Mouse (Mus musculus): Measurements from ENCODE around the gene Oas1h.
"Not testable (repeated sequence)": the region's sequence is repeated elsewhere in the genome, so short reads cannot be mapped to it uniquely, and the experiment has no call there.

Gene Oas1h

DNA sequence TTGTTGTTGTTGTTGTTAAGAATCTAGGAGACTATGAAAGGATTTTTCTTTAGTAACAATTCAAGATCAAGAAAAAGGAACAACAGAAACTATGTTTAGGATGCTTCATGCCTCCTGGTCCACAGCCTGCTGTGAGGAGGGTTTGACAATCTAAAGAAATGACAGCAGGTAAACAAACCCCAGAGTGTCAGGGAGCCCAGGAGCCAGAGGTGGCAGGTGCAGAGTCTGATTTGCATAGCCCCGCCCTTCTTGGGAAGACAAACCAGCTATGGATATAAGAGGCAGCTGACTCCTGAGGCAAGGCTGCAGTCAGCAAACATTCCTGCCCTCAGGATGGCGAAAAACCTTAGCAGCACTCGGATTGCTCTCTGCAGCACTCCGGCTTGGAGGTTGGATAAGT is at the start of gene Oas1h:
Oas1h (plus strand) TSS at position 301 of the 400 bp plus-strand sequence.
- no peak for DNase-seq (ENCODE audit: low spot score in 2 of 2)

DNA sequence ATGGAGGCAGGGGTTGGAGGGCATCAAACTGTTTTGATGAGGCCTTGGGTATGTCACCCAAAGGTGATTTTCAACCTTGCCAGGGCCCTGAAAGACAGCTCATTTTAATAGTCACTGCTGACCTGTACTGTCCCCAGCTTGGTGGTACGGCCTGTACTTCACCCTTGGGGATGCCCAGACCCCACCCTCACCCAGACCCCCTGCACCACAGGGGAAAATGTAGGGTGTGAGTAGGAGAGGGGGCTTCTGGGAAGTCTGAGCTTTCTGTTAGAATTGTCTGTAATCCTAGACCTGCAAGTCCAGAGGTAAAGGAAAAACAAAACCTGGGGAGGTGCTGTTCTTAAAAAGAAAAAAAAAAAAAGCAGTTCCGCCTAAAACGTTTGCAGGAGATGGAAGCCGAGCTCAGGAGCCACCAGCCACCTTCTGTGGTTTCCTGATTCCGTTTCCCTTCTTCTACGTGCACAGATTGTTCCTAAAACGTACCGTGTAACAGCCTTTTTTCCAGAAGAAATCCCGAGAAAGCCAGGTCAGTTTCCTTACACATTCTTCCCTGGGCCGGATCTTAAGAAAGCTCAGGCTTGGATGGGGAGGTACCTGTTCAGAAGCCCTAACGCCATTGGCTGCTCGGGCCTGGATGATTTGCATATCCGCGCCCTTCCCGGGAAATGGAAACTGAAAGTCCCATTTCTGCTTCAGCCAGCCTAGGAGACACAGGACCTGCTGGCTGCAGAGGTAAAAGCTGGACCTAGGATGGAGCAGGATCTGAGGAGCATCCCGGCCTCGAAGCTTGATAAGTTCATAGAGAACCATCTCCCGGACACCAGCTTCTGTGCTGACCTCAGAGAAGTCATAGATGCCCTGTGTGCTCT is 49.0 kb upstream of the Oas1h start, which contains the start of gene Oas1c:
Oas1c (minus strand) TSS at position 564 of the 869 bp plus-strand sequence.
- DNase-seq (ENCODE audit: low spot score in 2 of 2) = peak; percentile 81 to 88

DNA sequence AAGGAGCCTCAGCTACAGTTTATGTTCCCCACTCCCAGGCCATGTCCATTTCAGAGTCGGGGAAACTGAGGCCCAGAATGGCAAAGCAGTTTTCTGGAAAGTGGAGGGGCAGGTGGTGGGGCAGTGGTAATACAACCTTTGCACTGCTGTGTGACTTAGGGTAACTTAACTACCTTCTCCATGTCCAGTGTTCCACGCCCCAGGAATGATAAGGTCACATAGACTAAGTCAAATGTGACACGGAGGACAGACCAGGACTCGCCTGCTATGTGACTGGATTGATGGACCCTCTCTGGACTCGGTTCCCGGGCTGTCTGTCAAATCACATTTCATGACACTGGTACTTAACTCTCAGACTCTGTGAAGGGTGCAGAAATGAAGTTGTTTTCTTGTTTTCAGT is 48.2 kb upstream of the Oas1h start:
- no peak for DNase-seq (ENCODE audit: low spot score in 2 of 2)

DNA sequence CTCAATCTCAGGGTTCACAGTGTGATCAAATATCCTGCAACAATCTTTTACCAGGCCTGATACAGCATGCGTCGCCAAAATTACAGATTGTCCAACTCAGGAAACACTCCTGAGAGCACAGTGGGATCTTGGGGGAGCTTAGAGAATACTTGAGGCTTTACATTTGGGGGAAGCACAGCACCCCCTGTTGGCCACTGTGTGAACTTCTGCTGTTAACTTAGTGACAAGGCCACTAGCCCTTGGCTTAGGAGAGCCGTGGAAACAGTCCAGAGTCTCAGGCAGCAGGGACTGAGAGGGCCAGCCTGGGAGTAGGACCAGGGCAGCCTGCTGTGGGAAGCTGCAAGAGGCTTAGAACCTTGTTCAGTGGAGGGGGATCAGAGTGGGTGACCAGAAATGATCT is 45.3 kb upstream of the Oas1h start:
- DNase-seq (ENCODE audit: low spot score in 2 of 2) = no peak

DNA sequence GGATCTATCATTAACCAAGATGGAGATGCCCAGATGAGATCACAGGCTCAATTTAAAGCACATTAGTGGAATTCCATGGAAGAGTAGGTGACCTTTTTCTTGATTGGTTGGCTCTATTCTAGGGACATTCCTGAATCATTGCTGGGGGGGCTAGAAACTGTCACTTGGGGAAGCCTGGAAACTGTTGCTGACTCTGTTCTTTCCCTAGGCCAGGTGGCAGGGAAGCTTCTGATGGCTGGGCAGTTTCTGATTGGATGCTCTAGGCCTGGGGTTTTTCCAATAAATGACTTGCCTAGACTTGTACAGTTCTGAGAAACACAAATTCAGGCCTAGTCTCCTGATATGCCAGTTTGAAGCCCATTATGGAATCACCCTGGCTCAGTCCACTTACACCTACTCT is 42.2 kb upstream of the Oas1h start:
- DNase-seq (ENCODE audit: low spot score in 2 of 2) = no peak

DNA sequence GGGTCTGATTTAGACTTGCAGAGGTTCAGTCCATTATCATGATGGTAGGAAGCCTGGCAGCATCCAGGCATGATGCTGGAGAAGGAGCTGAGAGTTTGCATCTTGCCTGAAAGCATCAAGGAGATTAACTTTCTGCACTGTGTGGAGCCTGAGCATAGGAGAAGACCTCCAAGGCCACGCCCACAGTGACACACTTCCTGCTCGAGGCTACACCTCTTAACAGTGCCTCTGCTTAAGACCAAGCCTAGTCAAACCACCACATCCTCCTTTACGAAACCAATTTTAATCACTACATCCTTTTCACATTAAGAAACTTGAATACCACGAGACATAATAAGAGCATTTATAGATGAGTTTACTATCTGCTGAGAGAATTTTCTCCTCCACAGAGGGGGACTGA is 30.2 kb upstream of the Oas1h start:
- no peak for DNase-seq (ENCODE audit: low spot score in 2 of 2)

DNA sequence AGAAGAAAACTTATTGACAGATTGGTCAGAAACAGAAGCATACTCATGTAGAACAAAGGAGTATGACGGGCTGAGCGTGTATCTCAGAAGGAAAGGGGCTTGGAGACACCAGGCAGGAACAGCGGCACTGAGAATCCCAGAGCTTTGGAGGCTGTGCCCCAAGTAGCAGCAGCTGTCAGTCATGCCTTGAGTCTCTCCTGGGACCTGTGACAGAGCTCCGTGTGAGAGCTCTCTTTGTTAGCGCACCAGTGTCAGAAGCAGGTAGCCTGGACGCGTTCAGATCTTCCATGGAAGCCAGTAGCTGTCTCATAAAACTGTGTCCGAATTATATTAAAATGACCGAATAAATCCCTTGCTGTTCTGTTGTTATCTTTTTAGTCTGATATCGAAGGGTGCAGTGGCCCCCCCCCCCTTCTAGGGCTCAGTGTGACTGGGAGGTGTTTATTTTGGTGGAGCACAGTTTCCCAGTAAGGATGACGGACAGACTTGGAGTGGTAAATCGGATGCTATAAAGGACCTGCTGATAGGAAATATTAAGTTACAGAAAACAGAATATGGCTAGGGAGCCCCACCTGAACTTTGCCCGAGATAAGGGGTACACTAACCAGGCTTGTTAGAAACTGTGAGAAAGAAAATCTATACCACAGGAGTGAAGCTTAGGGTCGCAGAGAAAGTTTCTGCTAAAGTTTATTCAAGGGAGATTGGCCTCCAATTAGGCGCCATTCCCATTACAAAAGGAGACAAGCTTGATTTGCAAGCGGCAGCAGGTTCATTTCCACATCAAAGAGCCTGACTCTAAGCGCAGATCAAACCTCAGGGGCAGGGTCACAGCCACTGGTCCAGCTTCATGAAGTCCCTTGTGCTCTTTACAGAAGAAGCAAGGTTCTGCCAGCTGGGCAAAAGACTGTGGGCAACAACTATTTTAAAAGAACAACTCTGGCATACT is 27.6 kb upstream of the Oas1h start:
- DNase-seq (ENCODE audit: low spot score in 2 of 2) = no peak

DNA sequence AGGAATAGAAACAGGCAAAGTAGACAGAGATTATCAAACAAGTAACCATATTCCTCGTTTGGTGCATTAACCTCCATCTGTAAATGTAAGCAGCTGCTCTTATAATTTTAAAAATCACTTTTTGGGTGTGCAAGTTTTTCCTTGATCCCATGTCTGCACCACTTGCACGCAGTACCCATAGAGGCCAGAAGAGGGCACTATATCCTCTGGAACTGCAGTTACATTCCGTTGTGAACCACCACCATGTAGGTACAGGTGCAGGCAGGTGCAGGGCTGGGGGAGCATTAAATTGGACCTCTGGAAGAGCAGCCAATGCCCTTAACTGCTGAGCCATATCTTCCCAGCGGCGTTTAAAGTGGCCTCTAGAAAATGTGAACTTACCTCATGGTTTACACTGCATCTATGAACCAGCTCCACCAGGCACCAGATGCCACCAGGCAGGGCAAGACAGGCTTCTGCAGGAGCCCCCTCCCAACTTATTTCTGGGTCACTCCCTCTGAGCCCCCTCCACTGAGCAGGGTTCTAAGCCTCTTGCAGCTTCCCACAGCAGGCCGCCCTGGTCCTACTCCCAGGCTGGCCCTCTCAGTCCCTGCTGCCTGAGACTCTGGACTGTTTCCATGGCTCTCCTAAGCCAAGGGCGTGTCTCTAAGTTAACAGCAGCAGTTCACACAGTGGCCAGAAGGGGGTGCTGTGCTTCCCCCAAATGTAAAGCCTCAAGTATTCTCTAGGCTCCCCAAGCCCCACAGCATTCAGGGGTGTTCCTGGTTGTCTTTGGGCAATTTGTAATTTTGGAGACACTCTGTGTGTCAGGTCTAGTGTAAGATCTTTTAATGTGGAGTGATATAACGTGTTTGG is 24.3 kb upstream of the Oas1h start:
- peak; percentile 16 to 28 for DNase-seq (ENCODE audit: low spot score in 2 of 2)

DNA sequence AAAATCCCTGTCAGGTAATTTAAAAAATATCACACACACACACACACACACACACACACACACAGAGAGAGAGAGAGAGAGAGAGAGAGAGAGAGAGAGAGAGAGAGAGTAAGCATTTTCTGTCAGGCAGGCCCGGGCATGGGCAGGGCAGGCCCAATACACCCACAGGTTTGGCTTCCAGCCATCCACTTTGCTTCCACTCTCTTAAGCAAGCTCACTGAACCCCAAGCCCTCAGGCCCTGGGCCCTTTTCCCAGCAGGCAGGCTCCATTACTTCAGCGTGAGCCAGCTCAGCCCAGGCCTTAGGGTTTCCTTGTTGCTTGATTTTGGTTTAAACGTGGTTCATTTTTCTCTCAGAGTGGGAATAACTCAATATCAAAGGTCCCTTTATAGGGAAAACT is 16.5 kb upstream of the Oas1h start:
- peak; percentile 63 to 79 for DNase-seq (ENCODE audit: low spot score in 2 of 2)

DNA sequence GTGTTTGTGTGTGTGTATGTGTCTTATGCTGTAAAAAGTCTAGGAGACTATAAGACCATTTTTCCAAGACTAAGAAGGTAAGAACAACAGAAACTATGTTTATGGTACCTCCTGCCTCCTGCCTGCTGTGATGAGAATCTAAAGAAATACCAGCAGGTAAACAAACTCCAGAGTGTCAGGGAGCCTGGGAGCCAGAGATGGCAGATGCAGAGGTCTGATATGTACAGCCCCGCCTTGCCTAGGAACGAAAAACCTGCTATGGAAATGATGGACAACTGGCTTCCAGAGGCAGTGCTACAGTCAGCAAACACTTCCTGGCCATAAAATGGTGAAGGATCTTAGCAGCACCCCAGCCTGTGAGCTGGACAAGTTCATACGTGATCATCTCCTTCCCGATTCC is 14.2 kb upstream of the Oas1h start, which contains the start of gene Oas1f:
Oas1f (plus strand) TSS at position 301 of the 400 bp plus-strand sequence.
- no peak for DNase-seq (ENCODE audit: low spot score in 2 of 2)

DNA sequence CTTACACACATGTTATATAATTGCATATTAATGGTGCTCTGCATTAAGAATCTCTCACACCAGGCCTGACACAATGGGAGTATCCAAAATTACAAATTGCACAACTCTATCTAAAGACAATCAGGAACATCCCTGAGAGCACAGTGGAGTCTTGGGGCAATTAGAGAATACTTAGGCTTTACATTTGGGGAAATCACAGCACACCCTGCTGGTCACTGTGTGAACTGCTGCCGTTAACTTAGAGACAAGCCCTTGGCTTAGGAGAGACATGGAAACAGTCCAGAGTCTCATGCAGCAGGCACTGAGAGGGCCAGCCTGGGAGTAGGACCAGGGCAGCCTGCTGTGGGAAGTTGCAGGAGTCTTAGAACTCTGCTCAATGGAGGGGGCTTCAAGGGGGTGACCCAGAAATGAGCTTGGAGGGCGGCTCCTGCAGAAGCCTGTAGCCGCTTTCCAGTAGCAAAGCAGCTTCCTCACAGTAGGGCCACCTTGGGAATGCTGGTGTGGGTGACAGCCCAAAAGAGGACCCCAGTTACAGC is 11.6 kb upstream of the Oas1h start:
- peak; percentile 23 to 43 for DNase-seq (ENCODE audit: low spot score in 2 of 2)

DNA sequence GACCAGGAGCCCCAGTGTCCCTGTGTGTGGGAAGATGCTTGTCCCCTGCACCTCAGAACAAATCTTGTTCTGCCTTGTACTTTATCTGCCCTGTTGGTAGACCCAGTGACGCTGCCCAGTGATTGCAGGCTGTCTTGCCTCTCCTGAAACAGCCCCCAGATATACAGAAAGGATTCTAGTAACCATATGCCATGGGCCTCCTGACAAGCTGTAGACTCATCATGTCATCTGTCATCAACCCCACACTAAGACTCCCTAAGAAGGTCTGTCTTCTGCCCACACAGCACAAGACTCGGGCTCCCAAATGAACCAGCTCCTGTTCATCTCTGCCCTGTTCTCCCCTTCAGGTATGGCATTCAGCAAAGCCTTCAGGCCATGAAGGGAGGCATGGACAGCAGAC is 2.0 kb upstream of the Oas1h start:
- no peak for DNase-seq (ENCODE audit: low spot score in 2 of 2)

DNA sequence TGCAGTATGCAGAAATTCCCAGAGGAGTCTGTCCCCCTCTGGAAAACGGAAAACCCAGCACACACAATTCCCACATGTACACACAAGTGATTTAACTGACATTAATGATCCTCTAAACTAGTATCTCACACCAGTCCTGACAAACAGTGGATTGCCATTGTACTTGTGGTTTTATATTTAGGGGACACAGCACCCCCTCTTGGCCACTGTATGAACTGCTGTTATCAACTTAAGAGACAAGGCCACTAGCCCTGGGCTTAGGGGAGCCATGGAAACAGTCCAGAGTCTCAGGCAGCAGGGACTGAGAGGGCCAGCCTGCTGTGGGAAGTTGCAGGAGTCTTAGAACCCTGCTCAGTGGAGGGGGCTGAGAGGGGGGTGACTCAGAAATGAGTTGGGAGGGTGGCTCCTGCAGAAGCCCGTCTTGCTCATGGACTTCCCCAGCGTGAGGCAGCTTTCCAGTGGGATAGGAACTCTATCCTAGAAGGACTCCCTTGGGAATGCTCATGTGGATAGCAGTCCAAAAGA is 4.2 kb downstream of the Oas1h start:
- DNase-seq (ENCODE audit: low spot score in 2 of 2) = no peak

DNA sequence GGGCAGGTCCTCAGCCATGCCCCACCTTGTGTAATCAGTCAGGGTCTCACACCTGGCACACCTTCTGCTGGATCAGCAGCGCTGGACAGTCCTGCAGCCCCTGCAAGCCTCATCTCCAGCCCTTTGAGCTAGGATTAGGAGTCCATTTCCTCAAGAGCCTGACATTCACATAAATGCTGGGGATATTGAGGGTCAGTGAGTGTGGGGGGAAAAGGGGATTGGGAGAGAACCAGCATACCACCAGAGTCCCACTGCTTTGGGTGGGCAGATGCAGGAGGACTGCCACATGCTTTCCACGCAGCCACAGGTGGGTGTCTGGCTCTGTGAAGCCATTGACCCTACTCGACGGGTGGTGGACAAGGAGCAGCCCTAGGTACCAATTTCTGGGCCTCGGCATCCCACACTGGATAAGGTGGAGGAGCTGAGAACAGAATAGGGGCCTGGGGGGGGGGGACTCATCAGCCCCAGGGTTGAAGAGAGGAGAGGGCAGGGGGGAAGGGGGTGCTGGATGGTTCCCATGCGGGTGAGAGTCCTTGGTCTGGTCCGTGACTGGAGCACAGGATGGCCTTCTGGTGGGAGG is 8.3 kb downstream of the Oas1h start:
- DNase-seq (ENCODE audit: low spot score in 2 of 2) = no peak

DNA sequence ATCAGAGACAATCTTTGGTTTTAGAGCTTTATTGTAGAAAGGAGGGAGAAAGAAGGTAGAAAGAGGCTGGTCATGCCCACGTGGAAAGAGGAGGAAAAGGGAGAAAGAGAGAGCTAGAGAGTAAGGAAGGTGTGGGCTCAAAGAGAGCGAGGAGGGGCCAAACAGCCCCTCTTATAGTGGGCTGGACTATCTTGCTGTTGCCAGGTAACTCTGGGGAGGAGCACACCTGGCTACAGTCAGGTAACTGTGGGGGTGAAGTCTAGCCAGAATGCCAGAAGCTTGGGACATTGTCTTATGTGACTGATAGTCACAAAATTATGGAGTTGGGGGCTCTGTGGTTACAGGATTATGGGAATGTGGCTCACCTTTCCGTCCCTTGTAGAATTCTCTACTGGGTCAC is 8.9 kb downstream of the Oas1h start:
- no peak for DNase-seq (ENCODE audit: low spot score in 2 of 2)

DNA sequence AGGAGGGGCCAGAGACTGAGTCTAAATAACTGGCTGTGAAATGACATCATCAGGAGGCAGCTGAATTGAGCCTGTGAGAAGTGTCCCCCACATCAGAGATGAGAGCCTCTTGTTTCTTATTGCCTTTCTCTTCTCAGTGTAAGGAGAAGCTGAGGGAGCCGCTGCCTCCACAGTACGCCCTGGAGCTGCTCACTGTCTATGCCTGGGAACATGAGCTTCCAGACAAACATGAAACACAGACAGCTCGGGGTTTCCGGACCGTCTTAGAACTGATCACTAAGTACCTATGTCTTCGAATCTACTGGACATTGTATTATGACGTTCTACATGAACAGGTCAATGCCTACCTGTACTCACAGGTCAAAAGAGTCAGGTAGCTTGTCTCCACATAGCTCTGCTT is 9.6 kb downstream of the Oas1h start:
- no peak for DNase-seq (ENCODE audit: low spot score in 2 of 2)

DNA sequence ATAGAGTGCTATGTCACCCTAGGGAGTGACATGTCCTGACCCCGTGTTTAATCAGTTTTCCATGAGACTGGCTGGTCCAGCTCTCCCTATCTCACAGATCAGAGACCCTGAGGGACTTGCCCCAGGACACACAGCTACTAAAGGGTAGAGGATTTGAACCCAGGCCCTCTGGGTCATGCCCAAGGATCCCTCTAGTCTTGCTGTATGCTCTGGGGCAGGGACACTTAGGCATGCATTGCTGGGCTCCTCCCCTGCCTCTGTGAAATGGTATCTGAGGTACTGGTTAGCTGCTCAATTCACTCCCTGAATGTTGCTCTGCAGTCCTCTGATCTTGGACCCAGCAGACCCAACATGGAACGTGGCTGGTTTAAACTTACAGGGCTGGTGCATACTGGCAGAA is 10.2 kb downstream of the Oas1h start:
- no peak for DNase-seq (ENCODE audit: low spot score in 2 of 2)

DNA sequence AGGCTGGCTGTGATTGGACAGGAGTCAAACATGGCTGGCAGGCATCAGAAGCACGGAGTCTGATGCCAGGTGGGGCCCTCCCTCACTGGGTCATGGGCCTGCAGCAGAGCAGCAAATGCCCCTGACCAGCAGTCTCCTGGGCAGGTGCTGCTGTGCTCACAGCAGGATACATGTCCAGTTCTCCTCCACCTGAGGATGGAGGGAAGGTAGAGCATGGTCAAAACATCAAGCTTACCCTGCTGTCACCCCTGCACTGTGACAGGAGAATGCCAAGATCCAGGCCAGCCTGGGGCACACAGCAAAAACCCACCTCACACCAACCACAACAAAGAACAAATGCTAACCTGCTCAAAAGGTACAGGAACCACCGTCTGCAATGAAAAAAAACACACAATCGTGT is 15.6 kb downstream of the Oas1h start:
- DNase-seq (ENCODE audit: low spot score in 2 of 2) = not testable (repeated sequence)

DNA sequence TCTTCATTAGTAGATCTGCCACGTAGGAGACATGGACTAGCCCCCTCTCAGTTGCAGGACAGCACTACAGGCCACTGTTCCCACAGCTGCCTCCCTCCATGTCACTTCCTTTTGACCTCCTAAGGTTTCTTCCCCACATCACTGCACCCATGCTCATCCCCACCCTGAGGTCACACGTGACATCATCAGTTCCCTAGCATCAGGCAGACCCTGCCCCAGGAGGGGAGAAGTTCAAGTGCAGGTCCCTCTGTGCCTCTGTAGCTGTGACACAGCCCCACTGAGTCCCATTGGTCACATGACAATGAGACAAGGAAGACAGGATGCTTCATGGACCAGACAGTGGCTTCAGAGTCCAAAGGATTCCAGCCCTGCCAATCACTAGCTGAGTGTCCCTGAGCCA is 16.2 kb downstream of the Oas1h start:
- DNase-seq (ENCODE audit: low spot score in 2 of 2) = not testable (repeated sequence)

DNA sequence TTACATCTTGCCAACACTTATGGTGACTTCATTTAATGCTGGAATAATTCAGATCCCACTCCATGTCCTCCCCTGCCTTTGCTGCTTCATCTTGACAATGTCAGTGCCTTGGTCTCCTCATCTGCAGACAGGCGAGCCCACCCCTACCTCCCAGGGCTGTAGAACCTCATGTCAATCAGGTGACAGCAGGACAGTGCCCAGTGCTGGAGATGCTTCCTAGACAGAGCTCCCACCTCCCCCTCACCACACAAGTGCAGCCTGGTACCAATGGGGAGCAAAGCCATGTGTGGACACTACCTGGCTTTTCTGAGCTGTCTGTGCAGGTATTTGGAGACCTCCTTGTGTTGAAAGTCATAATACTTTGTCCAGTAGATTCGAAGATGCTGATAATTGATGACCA is 17.6 kb downstream of the Oas1h start:
- DNase-seq (ENCODE audit: low spot score in 2 of 2) = not testable (repeated sequence)

DNA sequence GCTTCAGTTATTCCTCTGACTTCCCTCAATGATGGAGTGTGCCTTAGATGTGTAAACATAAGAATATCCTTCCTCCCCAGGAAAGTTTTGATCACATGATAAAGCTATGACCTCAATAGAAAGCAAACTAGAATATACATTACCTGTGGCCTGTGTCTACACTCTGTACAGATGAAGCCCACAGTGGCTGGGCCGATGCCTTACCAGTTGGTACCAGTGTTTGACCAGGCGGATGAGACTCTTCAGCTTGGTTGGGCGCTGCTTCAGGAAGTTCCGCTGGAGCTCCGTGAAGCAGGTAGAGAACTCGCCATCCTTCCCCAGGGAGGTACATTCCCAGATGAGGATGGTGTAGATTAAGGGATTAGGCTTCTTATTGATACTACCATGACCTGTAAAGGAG is 20.5 kb downstream of the Oas1h start:
- not testable (repeated sequence) for DNase-seq (ENCODE audit: low spot score in 2 of 2)

Data from urinary bladder, postnatal 36 days (tissue).